9 mouse cellular contexts compared by ENCODE assay signal in the genomic region with DNA sequence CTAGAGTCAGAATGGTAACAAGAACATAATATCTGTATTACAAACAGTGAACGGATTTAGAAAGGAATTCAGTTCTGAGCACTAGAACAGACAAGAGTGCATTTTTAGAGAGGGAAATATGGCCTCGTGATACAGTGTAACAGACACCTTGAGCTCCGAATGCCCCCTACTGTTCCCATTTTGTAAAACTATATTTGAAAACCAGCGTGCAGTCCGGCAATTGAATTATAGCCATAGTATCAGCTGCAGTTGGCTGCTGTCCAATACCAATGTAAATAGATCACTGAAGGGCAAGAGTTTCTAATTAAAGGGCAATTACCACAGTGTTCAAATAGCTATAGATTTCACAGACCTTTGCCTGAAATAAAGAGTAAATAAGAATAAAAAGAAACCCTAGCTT.
DNase-seq lines count a peak whose midpoint lies in the region; ATAC-seq and TF ChIP-seq lines count a peak whose summit lies in the region.
"Had no signal": no experiment of that assay in that cellular context is flagged by ENCODE, and none has a peak within 500 bp of the region (broad histone marks: within the 10 kb centered on the region; RNA-seq: fewer than 3 reads in every experiment).

No protein-coding gene starts in this region.

- no peak overlapping the region for H3K9ac ChIP-seq in lung, embryonic 14.5 days
- no peak overlapping the region for H3K9ac ChIP-seq in forebrain, embryonic 13.5 days
- H3K9ac ChIP-seq in neural tube, embryonic 15.5 days (replicated peaks) = no peak overlapping the region

- H3K4me3 ChIP-seq in lung, embryonic 14.5 days (ENCODE audit: low read depth, low read length) = no peak overlapping the region
- no peak overlapping the region for H3K4me3 ChIP-seq in forebrain, embryonic 13.5 days
- no peak overlapping the region for H3K4me3 ChIP-seq in neural tube, embryonic 15.5 days (replicated peaks)

- no peak for DNase-seq in cerebellum, postnatal 4 days (ENCODE audit: low spot score in 2 of 2)
- peak; percentile 71 for DNase-seq in lung, embryonic 14.5 days
- DNase-seq in lung, postnatal 4 days = no peak
- DNase-seq in adrenal gland, postnatal 14 days = no peak
- DNase-seq in frontal cortex, postnatal 25 days (ENCODE audit: low spot score in 2 of 2) = no peak
- DNase-seq: heart, postnatal 36 days had no signal

- H3K9me3 ChIP-seq in lung, embryonic 14.5 days (ENCODE audit: low read depth, low read length) = no peaks in the 10 kb centered on the region
- no peaks in the 10 kb centered on the region for H3K9me3 ChIP-seq in forebrain, embryonic 13.5 days (replicated peaks)
- H3K9me3 ChIP-seq in neural tube, embryonic 15.5 days (replicated peaks) = no peaks in the 10 kb centered on the region

- H3K4me1 ChIP-seq in lung, embryonic 14.5 days (ENCODE audit: insufficient read depth) = no peaks in the 10 kb centered on the region
- H3K4me1 ChIP-seq in forebrain, embryonic 13.5 days = peaks cover 5% of the 10 kb centered on the region; the same call in 1 of the 2 replicates
- H3K4me1 ChIP-seq in neural tube, embryonic 15.5 days = peaks cover 4% of the 10 kb centered on the region; the same call in 1 of the 2 replicates

- WGBS in lung, embryonic 14.5 days = 15% methylated on average over 5 of the region's 5 CpGs
- WGBS in forebrain, embryonic 13.5 days = 20% methylated on average over 5 of the region's 5 CpGs
- 20% methylated on average over 5 of the region's 5 CpGs for WGBS in neural tube, embryonic 15.5 days

- ATAC-seq in cerebellum, adult (ENCODE audit: insufficient number of reproducible peaks, low FRiP score, low TSS enrichment) = peak; percentile 64; the same call in 1 of the 2 replicates
- peak; percentile 41; the same call in 1 of the 2 replicates for ATAC-seq in lung, embryonic 14.5 days (ENCODE audit: insufficient read depth)
- ATAC-seq in forebrain, embryonic 13.5 days = peak; percentile 58
- ATAC-seq in neural tube, embryonic 15.5 days (ENCODE audit: low FRiP score) = peak; percentile 58

- H3K36me3 ChIP-seq in lung, embryonic 14.5 days (ENCODE audit: insufficient read depth) = no peaks in the 10 kb centered on the region
- no peaks in the 10 kb centered on the region for H3K36me3 ChIP-seq in forebrain, embryonic 13.5 days (ENCODE audit: poor library complexity, severe bottlenecking)
- no peaks in the 10 kb centered on the region for H3K36me3 ChIP-seq in neural tube, embryonic 15.5 days

- peak; percentile 38 for TF ChIP-seq CTCF in lung, embryonic 14.5 days (IDR thresholded peaks at IDR 0.05; ENCODE audit: low read depth)

- no peak overlapping the region for H3K27ac ChIP-seq in lung, embryonic 14.5 days (ENCODE audit: low read depth)
- no peak overlapping the region for H3K27ac ChIP-seq in forebrain, embryonic 13.5 days
- no peak overlapping the region for H3K27ac ChIP-seq in neural tube, embryonic 15.5 days (replicated peaks)

- H3K27me3 ChIP-seq in lung, embryonic 14.5 days (ENCODE audit: insufficient read depth, low read length) = no peaks in the 10 kb centered on the region
- H3K27me3 ChIP-seq in forebrain, embryonic 13.5 days = 0 out of 2 replicates have a peak, but pooled peaks cover 4% of the 10 kb centered on the region
- H3K27me3 ChIP-seq in neural tube, embryonic 15.5 days (replicated peaks) = no peaks in the 10 kb centered on the region

- no peak overlapping the region for H3K4me2 ChIP-seq in lung, embryonic 14.5 days
- no peak overlapping the region for H3K4me2 ChIP-seq in forebrain, embryonic 13.5 days
- H3K4me2 ChIP-seq in neural tube, embryonic 15.5 days = no peak overlapping the region
